Mouse (Mus musculus) lung, adult 2 months (tissue): ENCODE measurements at regions not wholly inside any gene's neighbourhood (a gene's known extent, or its start where the extent isn't known, plus 50 kb on each side); places are given as distances from the start of the nearest gene placed in this dataset.

Experiments used
- CTCF ChIP-seq: fragments of 200-500 bp; IDR thresholded peaks from 2 replicates; pipeline ENCODE4 v1.5.1; 2011; ENCODE audit warnings: mild to moderate bottlenecking, low read length, control low read depth; ENCODE audit not compliant: insufficient read depth
- POLR2A ChIP-seq: fragments of 200-500 bp; IDR thresholded peaks from 2 replicates; pipeline ENCODE4 v1.6.1; 2011; ENCODE audit warnings: low read depth, mild to moderate bottlenecking, control low read depth, low read length, borderline replicate concordance; ENCODE audit errors: extremely low read depth

- TF ChIP-seq CTCF (no peak), POLR2A (no peak)
Observed at GRCm38 (mm10) chr9:33319525-33320025, 683.6 kb downstream of the Ets1 start.
